ENCODE assay signal across 14 mouse cellular contexts in the genomic region with DNA sequence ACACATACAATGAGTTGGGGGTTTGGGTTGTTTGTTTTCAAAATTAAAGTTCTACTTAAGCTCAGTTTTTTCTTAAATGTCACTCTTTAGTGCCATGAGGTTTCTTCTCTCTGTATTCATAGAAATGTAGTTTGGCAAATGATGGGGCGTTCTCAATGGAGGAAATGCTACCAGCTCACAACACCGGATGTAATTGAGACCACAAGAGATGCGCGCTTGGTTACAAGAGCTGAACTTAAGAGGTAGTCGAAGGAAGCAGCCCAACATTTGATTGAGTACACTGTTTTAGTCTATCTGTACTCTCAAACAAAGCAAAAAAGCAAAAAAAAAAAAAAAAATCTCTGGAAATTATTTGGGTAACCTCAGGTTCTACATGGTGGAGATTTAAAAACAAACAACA. TPM values are rescaled to one million over a fixed set of nuclear protein-coding genes. Genes with fewer than 3 reads are reported as not detected.
A peak's percentile ranks its signal among the peaks of the same experiment; 100 is the strongest.
DNase-seq lines count a peak whose midpoint lies in the region; ATAC-seq and TF ChIP-seq lines count a peak whose summit lies in the region.
"Had no signal": no experiment of that assay in that cellular context is flagged by ENCODE, and none has a peak within 500 bp of the region (broad histone marks: within the 10 kb centered on the region; RNA-seq: fewer than 3 reads in every experiment).

No protein-coding gene starts in this region.

- H3K4me2 ChIP-seq in hindbrain, embryonic 13.5 days = no peak overlapping the region
- H3K4me2 ChIP-seq: hindbrain, embryonic 14.5 days; midbrain, embryonic 12.5 days had no signal

- DNase-seq in heart, embryonic 10.5 days (ENCODE audit: low spot score) = no peak
- DNase-seq in heart, adult 2 months = no peak
- peak; percentile 79 for DNase-seq in naive thymus-derived CD4-positive, alpha-beta T cell, adult 2 months (ENCODE audit: low read depth)
- peak; percentile 34 for DNase-seq in thymus, postnatal 4 days
- DNase-seq in urinary bladder, postnatal 36 days (ENCODE audit: low spot score in 2 of 2) = no peak
- no peak for DNase-seq in kidney, adult 9 months
- DNase-seq: cerebellum, postnatal 14 days; kidney, adult 18-20 months had no signal

- WGBS in heart, embryonic 10.5 days = 79% methylated on average over 5 of the region's 5 CpGs
- 61% methylated on average over 5 of the region's 5 CpGs for WGBS in heart, adult 2 months
- WGBS in hindbrain, embryonic 13.5 days = 84% methylated on average over 5 of the region's 5 CpGs

- no peak for TF ChIP-seq POLR2A in heart, adult 2 months (IDR thresholded peaks at IDR 0.05; ENCODE audit: insufficient read depth, low read depth, low read length)

- no peaks in the 10 kb centered on the region for H3K36me3 ChIP-seq in heart, embryonic 10.5 days
- H3K36me3 ChIP-seq in heart, adult 2 months (ENCODE audit: control insufficient read depth, insufficient read depth, low read length) = peaks cover 34% of the 10 kb centered on the region
- no peaks in the 10 kb centered on the region for H3K36me3 ChIP-seq in hindbrain, embryonic 13.5 days
- H3K36me3 ChIP-seq: midbrain, embryonic 12.5 days had no signal

- no peak overlapping the region for H3K4me3 ChIP-seq in heart, embryonic 10.5 days
- no peak overlapping the region for H3K4me3 ChIP-seq in heart, adult 2 months
- H3K4me3 ChIP-seq in hindbrain, embryonic 13.5 days = no peak overlapping the region
- H3K4me3 ChIP-seq: left cerebral cortex, adult 2 months; midbrain, embryonic 12.5 days; myocyte had no signal

- H3K4me1 ChIP-seq in heart, embryonic 10.5 days = peaks cover 42% of the 10 kb centered on the region
- peaks cover 27% of the 10 kb centered on the region for H3K4me1 ChIP-seq in heart, adult 2 months (ENCODE audit: control insufficient read depth, insufficient read depth, low read length)
- H3K4me1 ChIP-seq in hindbrain, embryonic 13.5 days (replicated peaks) = no peaks in the 10 kb centered on the region
- H3K4me1 ChIP-seq: midbrain, embryonic 12.5 days had no signal

- H3K27ac ChIP-seq in heart, embryonic 10.5 days = peak overlapping the region; percentile 29; the same call in 1 of the 2 replicates
- H3K27ac ChIP-seq in heart, adult 2 months = no peak overlapping the region; the same call in 1 of the 2 replicates
- H3K27ac ChIP-seq in hindbrain, embryonic 13.5 days = no peak overlapping the region
- H3K27ac ChIP-seq: left cerebral cortex, adult 2 months; midbrain, embryonic 12.5 days had no signal

- no peak overlapping the region for H3K9ac ChIP-seq in heart, adult 2 months (ENCODE audit: low read depth, low read length)
- no peak overlapping the region for H3K9ac ChIP-seq in hindbrain, embryonic 13.5 days
- H3K9ac ChIP-seq: hindbrain, embryonic 14.5 days; midbrain, embryonic 12.5 days had no signal

- no peaks in the 10 kb centered on the region for H3K9me3 ChIP-seq in heart, embryonic 10.5 days
- H3K9me3 ChIP-seq in hindbrain, embryonic 13.5 days = no peaks in the 10 kb centered on the region
- H3K9me3 ChIP-seq: midbrain, embryonic 12.5 days had no signal

- TF ChIP-seq CTCF in heart, adult 2 months (IDR thresholded peaks at IDR 0.05) = no peak

- peak; percentile 41 for ATAC-seq in common myeloid progenitor, adult 5-6 weeks (replicated peaks; ENCODE audit: low read depth, poor library complexity, severe bottlenecking)
- ATAC-seq in hindbrain, embryonic 13.5 days (ENCODE audit: low FRiP score) = no peak

- peaks cover 4% of the 10 kb centered on the region; the same call in 1 of the 2 replicates for H3K79me2 ChIP-seq in heart, adult 2 months (replicated peaks; ENCODE audit: control insufficient read depth, insufficient read depth, low read length)

- H3K27me3 ChIP-seq in heart, embryonic 10.5 days (ENCODE audit: insufficient read depth, poor library complexity, severe bottlenecking) = no peaks in the 10 kb centered on the region
- no peaks in the 10 kb centered on the region for H3K27me3 ChIP-seq in heart, adult 2 months (ENCODE audit: control insufficient read depth, insufficient read depth, low read length)
- H3K27me3 ChIP-seq in hindbrain, embryonic 13.5 days = no peaks in the 10 kb centered on the region
- H3K27me3 ChIP-seq: midbrain, embryonic 12.5 days had no signal

- no peak for TF ChIP-seq EP300 in heart, adult 2 months (IDR thresholded peaks at IDR 0.05; ENCODE audit: insufficient read depth, low read depth, low read length)

- intact Hi-C loops in heart, adult 2 months (cut with DNase I) = loop anchor here (2.0 to 10.0 kb wide), 5 partner anchors 67 to 499 kb away; no protein-coding TSS in a partner anchor

RNA-seq across cellular contexts. Expression of gene Rbms1, which starts 58.9 kb away (rescaled TPM):
- polyA plus RNA-seq in heart, embryonic 10.5 days (2016; fragmentation: Nextera tagmentation; extraction: Ambion mirVana) = 124 and 146 TPM in 2 replicates
- 10 to 100 TPM; 44.5 to 48.7 TPM for total RNA-seq in heart, adult 2 months (2021)
- 72.9 and 79.4 TPM in 2 replicates for polyA plus RNA-seq in heart, adult 2 months (2012; rRNA removed)
- total RNA-seq in common myeloid progenitor, adult 5-6 weeks (2017) = 18.5 and 33.5 TPM in 2 replicates
- 62.3 and 71.4 TPM in 2 replicates for polyA plus RNA-seq in hindbrain, embryonic 13.5 days (2015; fragmentation: Nextera tagmentation; extraction: Ambion mirVana)

Comparison
In these comparisons a context has a peak if more than half of its experiments do, and no peak if none do; other contexts are left out.
1. DNase-seq: peak in naive thymus-derived CD4-positive, alpha-beta T cell, adult 2 months (single experiment) and thymus, postnatal 4 days (single experiment); none in heart, embryonic 10.5 days (single experiment), heart, adult 2 months (0 of 2), urinary bladder, postnatal 36 days (0 of 2) and kidney, adult 9 months (single experiment).